8 mouse cellular contexts compared by ENCODE assay signal in genomic region chr8:119755238-119756146, GRCm38 (mm10). TPM values are rescaled to one million over a fixed set of nuclear protein-coding genes. Genes with fewer than 3 reads are reported as not detected.
A peak's percentile ranks its signal among the peaks of the same experiment; 100 is the strongest.
DNase-seq lines count a peak whose midpoint lies in the region; ATAC-seq and TF ChIP-seq lines count a peak whose summit lies in the region.

No protein-coding gene starts in this region.

- H3K4me2 ChIP-seq in intestine, embryonic 14.5 days (ENCODE audit: low read length): peak overlapping the region; percentile 46

- no peaks in the 10 kb centered on the region for H3K36me3 ChIP-seq in ES-Bruce4 (ENCODE audit: control insufficient read depth, insufficient read depth, low read length, poor library complexity, severe bottlenecking)
- peaks cover 5% of the 10 kb centered on the region for H3K36me3 ChIP-seq in intestine, embryonic 14.5 days (ENCODE audit: control insufficient read depth, insufficient read depth, low read length)

- 23% methylated on average over 28 of the region's 28 CpGs for WGBS in intestine, embryonic 14.5 days
- WGBS in lung, adult 2 months: 24% methylated on average over 28 of the region's 28 CpGs

- H3K27me3 ChIP-seq in ES-Bruce4 (ENCODE audit: control insufficient read depth, insufficient read depth, low read length, poor library complexity, severe bottlenecking): no peaks in the 10 kb centered on the region
- H3K27me3 ChIP-seq in intestine, embryonic 14.5 days (replicated peaks; ENCODE audit: control insufficient read depth, insufficient read depth, low read length): no peaks in the 10 kb centered on the region

- no peak for TF ChIP-seq POLR2A in ES-Bruce4 (IDR thresholded peaks at IDR 0.05; ENCODE audit: insufficient read depth, low read length)
- TF ChIP-seq POLR2A in lung, adult 2 months (IDR thresholded peaks at IDR 0.05; ENCODE audit: borderline replicate concordance, extremely low read depth, low read depth, low read length): no peak

- H3K27ac ChIP-seq in ES-Bruce4 (ENCODE audit: insufficient read depth, low read length): no peak overlapping the region
- no peak overlapping the region for H3K27ac ChIP-seq in intestine, embryonic 14.5 days (ENCODE audit: low read depth)

- no peak for TF ChIP-seq CTCF in ES-Bruce4 (IDR thresholded peaks at IDR 0.05; ENCODE audit: low read depth, low read length)
- TF ChIP-seq CTCF in lung, adult 2 months (IDR thresholded peaks at IDR 0.05; ENCODE audit: insufficient read depth, low read length): no peak

- H3K9ac ChIP-seq in ES-Bruce4 (ENCODE audit: low read depth, poor library complexity, severe bottlenecking): no peak overlapping the region
- H3K9ac ChIP-seq in intestine, embryonic 14.5 days (ENCODE audit: low read length): no peak overlapping the region

- H3K4me3 ChIP-seq in ES-Bruce4 (ENCODE audit: low read depth, low read length): peak overlapping the region; percentile 57
- peak overlapping the region; percentile 15; the same call in 1 of the 2 replicates for H3K4me3 ChIP-seq in intestine, embryonic 14.5 days (ENCODE audit: low read depth, low read length)
- H3K4me3 ChIP-seq in lung, adult 2 months (replicated peaks; ENCODE audit: extremely low read depth, low read depth, low read length): peak overlapping the region; percentile 43

- no peaks in the 10 kb centered on the region for H3K9me3 ChIP-seq in ES-Bruce4 (replicated peaks; ENCODE audit: control insufficient read depth, insufficient read depth, low read length, poor library complexity, severe bottlenecking)
- no peaks in the 10 kb centered on the region for H3K9me3 ChIP-seq in intestine, embryonic 14.5 days (ENCODE audit: control insufficient read depth, low read length)

- DNase-seq in embryo, embryonic 11 days: peak; percentile 19
- peak; percentile 60 for DNase-seq in intestine, embryonic 14.5 days (ENCODE audit: low spot score)
- DNase-seq in lung, adult 2 months: peak; percentile 45
- DNase-seq in retina, postnatal 1 day: peak; percentile 22
- no peak for DNase-seq in spleen, postnatal 14 days (ENCODE audit: low spot score in 2 of 2)
- no peak for DNase-seq in frontal cortex, adult 2 months (ENCODE audit: extremely low spot score in 1 of 2, low spot score in 1 of 2)
- DNase-seq in spleen, postnatal 4 days (ENCODE audit: low spot score in 2 of 2): no peak

- H3K4me1 ChIP-seq in ES-Bruce4 (ENCODE audit: control insufficient read depth, insufficient read depth, low read length): no peaks in the 10 kb centered on the region
- H3K4me1 ChIP-seq in intestine, embryonic 14.5 days (replicated peaks; ENCODE audit: control insufficient read depth, insufficient read depth, low read length): peaks cover 8% of the 10 kb centered on the region; the same call in 1 of the 2 replicates
- no peaks in the 10 kb centered on the region for H3K4me1 ChIP-seq in lung, adult 2 months (ENCODE audit: control insufficient read depth, insufficient read depth, low read length)

- ATAC-seq in intestine, embryonic 14.5 days (replicated peaks; ENCODE audit: low FRiP score, low TSS enrichment, low read depth): peak; percentile 51; the same call in 1 of the 2 replicates

- no peak for TF ChIP-seq EP300 in ES-Bruce4 (IDR thresholded peaks at IDR 0.05; ENCODE audit: insufficient read depth, low read depth, low read length)

RNA-seq across cellular contexts. Expression of gene Tldc1, which starts 22.7 kb away (rescaled TPM):
- polyA plus RNA-seq in ES-Bruce4 (2011; ENCODE audit: insufficient read depth, insufficient read length, low read depth, missing spikeins): 12.7 and 15.5 TPM in 2 replicates
- polyA plus RNA-seq in intestine, embryonic 14.5 days (2014; fragmentation: Nextera tagmentation; extraction: Ambion mirVana): 11.1 and 15.0 TPM in 2 replicates
- 10.2 and 10.8 TPM in 2 replicates for polyA plus RNA-seq in lung, adult 2 months (2012; rRNA removed)
- 12.1 and 12.7 TPM in 2 replicates for polyA plus RNA-seq in frontal cortex, adult 2 months (2012; rRNA removed)

RNA-seq across cellular contexts. Expression of gene Atp2c2, which starts 55.7 kb away (rescaled TPM):
- 2.8 and 3.4 TPM in 2 replicates for polyA plus RNA-seq in ES-Bruce4 (2011; ENCODE audit: insufficient read depth, insufficient read length, low read depth, missing spikeins)
- polyA plus RNA-seq in intestine, embryonic 14.5 days (2014; fragmentation: Nextera tagmentation; extraction: Ambion mirVana): 3.1 and 3.6 TPM in 2 replicates
- 5.4 and 7.2 TPM in 2 replicates for polyA plus RNA-seq in lung, adult 2 months (2012; rRNA removed)
- polyA plus RNA-seq in frontal cortex, adult 2 months (2012; rRNA removed): 0.69 and 0.98 TPM in 2 replicates

Comparison
In these comparisons a context has a peak if more than half of its experiments do, and no peak if none do; other contexts are left out.
1. DNase-seq: peak in embryo, embryonic 11 days (single experiment), intestine, embryonic 14.5 days (single experiment), lung, adult 2 months (single experiment) and retina, postnatal 1 day (single experiment); none in spleen, postnatal 14 days (0 of 2), frontal cortex, adult 2 months (0 of 2) and spleen, postnatal 4 days (0 of 2).
2. Peak in every context shown above with its lines, with median percentiles within 50 percentile points of each other: H3K4me3 ChIP-seq.